Mouse (Mus musculus): ENCODE results near the gene Zbtb2. TPM values are rescaled to one million over a fixed set of nuclear protein-coding genes. Genes with fewer than 3 reads are reported as not detected.

Gene Zbtb2
- polyA plus RNA-seq, 1 experiment from 2014 or later: 13.0 TPM

DNA sequence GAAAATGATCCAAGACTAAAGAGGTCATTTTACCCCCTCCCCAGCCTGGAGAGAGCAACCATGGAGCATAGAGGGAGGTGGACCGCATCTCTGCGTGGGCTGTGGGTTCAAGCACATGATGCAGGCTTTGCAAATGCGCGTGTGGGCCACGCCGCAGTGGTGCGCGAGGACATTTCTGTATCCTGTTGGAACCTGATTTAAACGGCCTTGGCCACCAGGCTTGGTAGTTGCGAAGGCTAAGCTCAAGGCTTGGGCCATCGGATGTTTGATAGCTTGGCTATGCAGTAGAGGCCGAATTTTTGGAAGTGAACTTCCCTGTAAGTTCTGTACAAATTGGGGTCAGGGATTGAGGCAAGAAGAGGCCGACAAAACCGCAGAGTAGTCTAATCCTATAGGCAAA, 40.3 kb downstream of the Zbtb2 start:
- 94% methylated on average over 14 of the region's 14 CpGs for WGBS
- H3K27ac ChIP-seq: no peak overlapping the region
- DNase-seq (ENCODE audit: low spot score): no peak
- no peak overlapping the region for H3K9ac ChIP-seq (ENCODE audit: low read depth, low read length)
- H3K4me1 ChIP-seq (replicated peaks; ENCODE audit: insufficient read depth, low read length): no peaks in the 10 kb centered on the region
- no peaks in the 10 kb centered on the region for H3K36me3 ChIP-seq (ENCODE audit: insufficient read depth, low read length)
- H3K9me3 ChIP-seq (replicated peaks; ENCODE audit: low read length): no peaks in the 10 kb centered on the region
- H3K4me2 ChIP-seq (ENCODE audit: low read length): no peak overlapping the region
- no peaks in the 10 kb centered on the region for H3K27me3 ChIP-seq (ENCODE audit: insufficient read depth, low read length)
- ATAC-seq (replicated peaks; ENCODE audit: low FRiP score, low read depth): 0 out of 2 replicates have a peak, but pooled peaks have one; percentile 0
- H3K4me3 ChIP-seq (replicated peaks; ENCODE audit: low read depth, low read length): no peak overlapping the region
- no peak for TF ChIP-seq CTCF (IDR thresholded peaks at IDR 0.05; ENCODE audit: low read depth)

DNA sequence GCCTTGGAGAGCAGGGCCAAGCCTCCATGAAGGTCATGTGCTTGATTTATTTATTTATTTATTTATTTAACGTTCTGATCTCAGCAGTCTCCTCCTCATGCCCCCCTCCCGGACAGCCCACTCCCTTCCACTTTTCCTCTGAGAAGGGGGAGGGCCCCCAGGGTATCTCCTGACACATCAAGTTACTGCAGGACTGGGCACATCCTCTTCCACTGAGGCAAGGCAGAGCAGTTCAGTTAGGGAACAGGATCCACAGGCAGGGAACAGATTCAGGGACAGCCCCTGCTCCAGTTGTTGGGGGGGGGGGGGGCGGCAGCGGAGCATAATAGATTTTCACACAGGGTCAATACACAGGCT, 40.8 kb downstream of the Zbtb2 start:
- Histone ChIP-seq H3K9ac (ENCODE audit: low read depth, low read length) (no peak overlapping the region), H3K27ac (no peak overlapping the region), H3K9me3 (replicated peaks; ENCODE audit: low read length) (no peaks in the 10 kb centered on the region), H3K4me2 (ENCODE audit: low read length) (peak overlapping the region; percentile 58; the same call in 1 of the 2 replicates), H3K27me3 (ENCODE audit: insufficient read depth, low read length) (no peaks in the 10 kb centered on the region), H3K4me1 (replicated peaks; ENCODE audit: insufficient read depth, low read length) (no peaks in the 10 kb centered on the region), H3K36me3 (ENCODE audit: insufficient read depth, low read length) (no peaks in the 10 kb centered on the region), H3K4me3 (replicated peaks; ENCODE audit: low read depth, low read length) (no peak overlapping the region)
- TF ChIP-seq CTCF (IDR thresholded peaks at IDR 0.05; ENCODE audit: low read depth): no peak
- no peak for DNase-seq (ENCODE audit: low spot score)
- 54% methylated on average over 4 of the region's 4 CpGs for WGBS
- peak; percentile 72; the same call in 1 of the 2 replicates for ATAC-seq (replicated peaks; ENCODE audit: low FRiP score, low read depth)

DNA sequence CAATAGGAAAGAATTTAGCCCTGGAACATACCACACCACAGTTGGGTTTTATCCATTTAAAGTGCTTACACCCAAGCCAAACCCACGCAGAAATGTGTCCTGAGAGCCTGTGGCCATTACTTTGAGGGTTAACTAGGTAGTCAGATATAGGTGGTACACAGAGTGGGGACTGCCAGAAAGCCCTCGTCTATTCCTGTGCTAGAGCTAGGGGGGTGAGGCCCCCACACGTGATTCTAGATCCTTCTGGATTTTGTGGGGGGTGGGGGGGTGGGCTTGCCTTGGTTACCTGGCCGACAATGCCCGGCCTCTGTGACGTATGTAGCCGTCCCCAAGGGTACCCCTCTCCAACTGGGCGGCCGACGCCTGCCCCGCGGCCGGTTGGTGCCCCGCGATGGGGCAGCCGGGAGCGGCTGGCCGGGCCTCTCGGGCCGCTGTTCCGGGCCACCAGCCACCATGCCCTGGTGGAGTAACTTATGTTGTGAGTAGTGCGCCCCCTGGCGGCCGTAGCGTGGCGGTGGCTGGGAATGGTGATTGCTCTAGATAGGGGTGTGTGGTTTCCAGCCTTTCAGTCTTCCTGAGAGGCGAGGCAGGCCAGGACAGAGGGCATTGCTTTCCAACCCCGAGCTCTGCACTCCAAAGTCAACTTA, 41.3 kb downstream of the Zbtb2 start:
- no peaks in the 10 kb centered on the region for H3K36me3 ChIP-seq (ENCODE audit: insufficient read depth, low read length)
- no peaks in the 10 kb centered on the region for H3K9me3 ChIP-seq (replicated peaks; ENCODE audit: low read length)
- peak; percentile 85 for TF ChIP-seq CTCF (IDR thresholded peaks at IDR 0.05; ENCODE audit: low read depth)
- H3K27ac ChIP-seq: no peak overlapping the region
- no peaks in the 10 kb centered on the region for H3K27me3 ChIP-seq (ENCODE audit: insufficient read depth, low read length)
- no peaks in the 10 kb centered on the region for H3K4me1 ChIP-seq (replicated peaks; ENCODE audit: insufficient read depth, low read length)
- H3K9ac ChIP-seq (ENCODE audit: low read depth, low read length): peak overlapping the region; percentile 28; the same call in 1 of the 2 replicates
- peak; percentile 94 for DNase-seq (ENCODE audit: low spot score)
- H3K4me3 ChIP-seq (replicated peaks; ENCODE audit: low read depth, low read length): peak overlapping the region; percentile 17; the same call in 1 of the 2 replicates
- ATAC-seq (replicated peaks; ENCODE audit: low FRiP score, low read depth): peak; percentile 97
- H3K4me2 ChIP-seq (ENCODE audit: low read length): peak overlapping the region; percentile 58
- WGBS: 6% methylated on average over 28 of the region's 28 CpGs

DNA sequence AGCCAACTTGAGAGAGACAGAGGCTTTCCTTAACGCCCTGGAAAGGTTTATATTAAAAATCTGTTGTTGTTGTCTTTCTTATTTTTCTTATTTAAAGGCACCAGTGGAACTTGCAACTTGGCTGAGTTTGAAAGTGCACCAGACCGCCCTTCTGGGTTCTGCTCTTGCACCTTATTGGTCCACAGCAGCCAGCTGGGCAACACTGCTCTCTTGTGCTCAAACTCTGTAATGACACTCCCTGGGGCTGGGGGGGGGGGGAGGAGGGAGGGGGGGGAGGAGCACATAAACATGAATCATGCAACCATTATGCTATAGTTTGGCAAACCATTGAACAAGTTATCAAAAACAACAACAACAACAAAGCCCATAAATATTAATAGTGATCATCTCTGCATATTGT, 46.5 kb downstream of the Zbtb2 start:
- Histone ChIP-seq H3K27me3 (ENCODE audit: insufficient read depth, low read length) (no peaks in the 10 kb centered on the region), H3K4me1 (replicated peaks; ENCODE audit: insufficient read depth, low read length) (peaks cover 4% of the 10 kb centered on the region; the same call in 1 of the 2 replicates), H3K9ac (ENCODE audit: low read depth, low read length) (no peak overlapping the region), H3K9me3 (replicated peaks; ENCODE audit: low read length) (no peaks in the 10 kb centered on the region), H3K36me3 (ENCODE audit: insufficient read depth, low read length) (no peaks in the 10 kb centered on the region), H3K4me3 (replicated peaks; ENCODE audit: low read depth, low read length) (no peak overlapping the region), H3K4me2 (ENCODE audit: low read length) (no peak overlapping the region), H3K27ac (no peak overlapping the region)
- TF ChIP-seq CTCF (IDR thresholded peaks at IDR 0.05; ENCODE audit: low read depth): peak; percentile 63
- ATAC-seq (replicated peaks; ENCODE audit: low FRiP score, low read depth): peak; percentile 47; the same call in 1 of the 2 replicates
- WGBS: 10% methylated on average over 2 of the region's 2 CpGs
- DNase-seq (ENCODE audit: low spot score): peak; percentile 85

DNA sequence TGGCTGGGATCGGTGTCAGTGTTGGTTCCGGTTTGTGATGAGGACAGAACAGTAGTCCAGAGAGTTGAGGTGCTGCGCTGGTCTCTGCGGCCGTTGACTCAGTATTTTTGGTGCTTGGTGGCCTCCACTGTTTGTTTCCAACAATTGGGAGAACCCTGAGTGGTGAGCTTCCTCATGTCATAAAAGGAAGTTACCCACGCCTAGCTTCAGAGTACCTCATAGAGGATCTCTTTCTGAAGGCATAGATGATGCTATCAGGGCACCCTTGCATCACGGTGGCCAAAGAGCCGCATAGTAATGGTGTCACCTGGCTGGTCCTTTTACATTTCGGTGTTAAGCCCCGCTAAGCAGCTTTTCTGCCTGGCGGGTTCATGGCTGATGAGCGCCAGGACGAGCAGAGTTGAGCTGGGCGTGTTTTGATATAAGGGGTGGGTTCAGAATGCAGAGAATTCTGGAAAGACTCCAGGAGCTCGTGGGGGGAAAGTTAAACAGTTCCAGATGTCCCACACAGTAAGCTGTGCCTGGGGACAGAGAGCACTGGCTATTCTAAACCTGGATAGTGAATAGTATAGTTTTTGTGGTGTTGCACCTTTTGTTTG, 48.9 kb downstream of the Zbtb2 start:
- Histone ChIP-seq H3K4me2 (ENCODE audit: low read length) (peak overlapping the region; percentile 42), H3K36me3 (ENCODE audit: insufficient read depth, low read length) (no peaks in the 10 kb centered on the region), H3K9ac (ENCODE audit: low read depth, low read length) (no peak overlapping the region), H3K9me3 (replicated peaks; ENCODE audit: low read length) (no peaks in the 10 kb centered on the region), H3K4me1 (replicated peaks; ENCODE audit: insufficient read depth, low read length) (peaks cover 4% of the 10 kb centered on the region; the same call in 1 of the 2 replicates), H3K27ac (no peak overlapping the region), H3K27me3 (ENCODE audit: insufficient read depth, low read length) (no peaks in the 10 kb centered on the region), H3K4me3 (replicated peaks; ENCODE audit: low read depth, low read length) (no peak overlapping the region)
- ATAC-seq (replicated peaks; ENCODE audit: low FRiP score, low read depth) (0 out of 2 replicates have a peak, but pooled peaks have one; percentile 40), DNase-seq (ENCODE audit: low spot score) (peak; percentile 76)
- TF ChIP-seq CTCF (IDR thresholded peaks at IDR 0.05; ENCODE audit: low read depth): no peak
- WGBS: 40% methylated on average over 15 of the region's 15 CpGs

DNA sequence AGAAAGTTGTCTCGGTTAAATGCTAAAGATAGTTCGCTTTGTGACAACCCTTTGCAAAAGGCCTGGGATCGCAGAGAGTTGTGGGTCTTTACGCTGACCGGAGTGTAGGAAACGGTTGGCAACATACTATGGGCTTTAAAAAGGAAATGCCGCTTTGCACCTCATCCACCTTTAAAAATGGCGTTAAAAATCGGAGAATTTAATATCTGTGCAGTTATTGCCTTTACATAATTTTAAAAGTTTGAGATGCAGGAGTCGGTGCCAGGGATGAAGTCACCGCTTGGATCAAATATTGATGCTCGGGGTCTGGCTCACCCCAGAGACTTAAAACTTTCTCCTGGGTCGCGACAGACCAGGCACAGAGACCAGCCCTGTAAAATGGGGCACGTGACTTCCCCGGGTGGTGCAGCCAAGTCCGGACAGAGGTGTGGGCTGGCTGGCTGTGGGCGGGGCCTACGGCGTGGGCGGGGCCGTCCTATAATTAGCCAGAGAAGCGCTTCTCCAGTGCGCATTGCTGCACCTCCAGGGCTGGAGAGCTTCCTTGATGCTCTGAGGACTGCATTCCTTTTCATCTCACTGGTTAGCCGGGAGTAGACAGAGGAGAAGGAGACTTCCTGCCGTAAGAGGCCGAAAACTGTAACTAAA, 53.7 kb downstream of the Zbtb2 start:
- WGBS: 6% methylated on average over 27 of the region's 27 CpGs
- H3K27ac ChIP-seq: peak overlapping the region; percentile 47

More for the DNA sequence above, 53.7 kb downstream of the Zbtb2 start:
- H3K4me3 ChIP-seq (replicated peaks; ENCODE audit: low read depth, low read length): peak overlapping the region; percentile 43
- DNase-seq (ENCODE audit: low spot score): peak; percentile 89
- peak overlapping the region; percentile 49; the same call in 1 of the 2 replicates for H3K9ac ChIP-seq (ENCODE audit: low read depth, low read length)
- H3K9me3 ChIP-seq (replicated peaks; ENCODE audit: low read length): no peaks in the 10 kb centered on the region
- no peaks in the 10 kb centered on the region for H3K27me3 ChIP-seq (ENCODE audit: insufficient read depth, low read length)
- peaks cover 4% of the 10 kb centered on the region; the same call in 1 of the 2 replicates for H3K4me1 ChIP-seq (replicated peaks; ENCODE audit: insufficient read depth, low read length)
- TF ChIP-seq CTCF (IDR thresholded peaks at IDR 0.05; ENCODE audit: low read depth): no peak
- no peaks in the 10 kb centered on the region for H3K36me3 ChIP-seq (ENCODE audit: insufficient read depth, low read length)
- H3K4me2 ChIP-seq (ENCODE audit: low read length): peak overlapping the region; percentile 65
- ATAC-seq (replicated peaks; ENCODE audit: low FRiP score, low read depth): peak; percentile 91

All from kidney, postnatal 0 days (tissue).